Mouse (Mus musculus): ENCODE data around the gene Olfr750. TPM values are rescaled to one million over a fixed set of nuclear protein-coding genes. Genes with fewer than 3 reads are reported as not detected.
A peak's percentile ranks its signal among the peaks of the same experiment; 100 is the strongest.

The Olfr750 gene
- total and polyA plus RNA-seq, 2 experiments from 2014 or later, result 0.08 TPM; not detected in 1

- H3K9me3 ChIP-seq (ENCODE audit: low read length), result no peaks in the 10 kb centered on the region
- ATAC-seq, result no peak
- H3K4me1 ChIP-seq (ENCODE audit: insufficient read depth), result no peaks in the 10 kb centered on the region
- DNase-seq, result no peak
- H3K4me2 ChIP-seq (ENCODE audit: low read depth), result no peak overlapping the region
- H3K27me3 ChIP-seq (ENCODE audit: insufficient read depth, low read length), result no peaks in the 10 kb centered on the region
- 51% methylated on average over 3 of the region's 3 CpGs for WGBS
- no peak overlapping the region for H3K4me3 ChIP-seq (ENCODE audit: low read depth, low read length)
- no peak overlapping the region for H3K27ac ChIP-seq (ENCODE audit: low read depth, low read length)
- H3K9ac ChIP-seq, result no peak overlapping the region
- TF ChIP-seq CTCF (IDR thresholded peaks at IDR 0.05; ENCODE audit: low read depth), result no peak
- no peaks in the 10 kb centered on the region for H3K36me3 ChIP-seq (ENCODE audit: insufficient read depth)
Measured at GRCm38 (mm10) chr14:51027387-51028155, 46.7 kb downstream of the Olfr750 start.

GRCm38 (mm10) chr14:51026391-51027133, 47.7 kb downstream of the Olfr750 start:
- WGBS, result 36% methylated on average over 5 of the region's 5 CpGs
- Histone ChIP-seq H3K27ac (ENCODE audit: low read depth, low read length) (no peak overlapping the region), H3K27me3 (ENCODE audit: insufficient read depth, low read length) (no peaks in the 10 kb centered on the region), H3K4me2 (ENCODE audit: low read depth) (no peak overlapping the region), H3K9ac (no peak overlapping the region), H3K9me3 (ENCODE audit: low read length) (no peaks in the 10 kb centered on the region), H3K4me3 (ENCODE audit: low read depth, low read length) (no peak overlapping the region), H3K4me1 (ENCODE audit: insufficient read depth) (no peaks in the 10 kb centered on the region), H3K36me3 (ENCODE audit: insufficient read depth) (no peaks in the 10 kb centered on the region)
- DNase-seq, result peak; percentile 80
- peak; percentile 79 for TF ChIP-seq CTCF (IDR thresholded peaks at IDR 0.05; ENCODE audit: low read depth)
- ATAC-seq, result peak; percentile 69

GRCm38 (mm10) chr14:51024820-51025219, 49.4 kb downstream of the Olfr750 start:
- Histone ChIP-seq H3K4me2 (ENCODE audit: low read depth) (no peak overlapping the region), H3K4me3 (ENCODE audit: low read depth, low read length) (no peak overlapping the region), H3K36me3 (ENCODE audit: insufficient read depth) (no peaks in the 10 kb centered on the region), H3K9me3 (ENCODE audit: low read length) (no peaks in the 10 kb centered on the region), H3K4me1 (ENCODE audit: insufficient read depth) (no peaks in the 10 kb centered on the region), H3K27ac (ENCODE audit: low read depth, low read length) (no peak overlapping the region), H3K9ac (no peak overlapping the region), H3K27me3 (ENCODE audit: insufficient read depth, low read length) (no peaks in the 10 kb centered on the region)
- TF ChIP-seq CTCF (IDR thresholded peaks at IDR 0.05; ENCODE audit: low read depth), result no peak
- ATAC-seq (no peak), DNase-seq (no peak)
- WGBS, result 58% methylated on average over 1 of the region's 1 CpGs

GRCm38 (mm10) chr14:51023457-51023856, 50.8 kb downstream of the Olfr750 start:
- Histone ChIP-seq H3K9ac (no peak overlapping the region), H3K36me3 (ENCODE audit: insufficient read depth) (no peaks in the 10 kb centered on the region), H3K4me3 (ENCODE audit: low read depth, low read length) (no peak overlapping the region), H3K9me3 (ENCODE audit: low read length) (no peaks in the 10 kb centered on the region), H3K27me3 (ENCODE audit: insufficient read depth, low read length) (no peaks in the 10 kb centered on the region), H3K4me2 (ENCODE audit: low read depth) (no peak overlapping the region), H3K27ac (ENCODE audit: low read depth, low read length) (no peak overlapping the region), H3K4me1 (ENCODE audit: insufficient read depth) (no peaks in the 10 kb centered on the region)
- WGBS, result 86% methylated on average over 4 of the region's 4 CpGs
- ATAC-seq (no peak), DNase-seq (no peak)
- TF ChIP-seq CTCF (IDR thresholded peaks at IDR 0.05; ENCODE audit: low read depth), result no peak

GRCm38 (mm10) chr14:51017256-51017655, 57.0 kb downstream of the Olfr750 start:
- no peaks in the 10 kb centered on the region for H3K9me3 ChIP-seq (ENCODE audit: low read length)
- no peak for TF ChIP-seq CTCF (IDR thresholded peaks at IDR 0.05; ENCODE audit: low read depth)
- ATAC-seq, result no peak
- H3K27ac ChIP-seq (ENCODE audit: low read depth, low read length), result no peak overlapping the region
- DNase-seq, result no peak
- no peak overlapping the region for H3K4me2 ChIP-seq (ENCODE audit: low read depth)
- H3K4me3 ChIP-seq (ENCODE audit: low read depth, low read length), result no peak overlapping the region
- no peaks in the 10 kb centered on the region for H3K36me3 ChIP-seq (ENCODE audit: insufficient read depth)
- H3K9ac ChIP-seq, result no peak overlapping the region
- no peaks in the 10 kb centered on the region for H3K4me1 ChIP-seq (ENCODE audit: insufficient read depth)
- 69% methylated on average over 3 of the region's 3 CpGs for WGBS
- no peaks in the 10 kb centered on the region for H3K27me3 ChIP-seq (ENCODE audit: insufficient read depth, low read length)

Other genes starting within 250 kb of the Olfr750 start
- 2.4 and 2.5 TPM in 2 replicates for gene Tep1, start 203.9 kb downstream of the Olfr750 start, total RNA-seq (2014; rRNA removed)
- 1.1 and 1.2 TPM in 2 replicates for gene Tep1, start 203.9 kb downstream of the Olfr750 start, polyA plus RNA-seq (2015; fragmentation: Nextera tagmentation; extraction: Ambion mirVana)
- gene Klhl33, start 176.9 kb downstream of the Olfr750 start, total RNA-seq (2014; rRNA removed), result 1.1 and 2.8 TPM in 2 replicates
- gene Klhl33, start 176.9 kb downstream of the Olfr750 start, polyA plus RNA-seq (2015; fragmentation: Nextera tagmentation; extraction: Ambion mirVana), result 0.70 and 0.80 TPM in 2 replicates
- gene Osgep, start 149.5 kb downstream of the Olfr750 start, total RNA-seq (2014; rRNA removed), result 75.2 and 102 TPM in 2 replicates
- gene Osgep, start 149.5 kb downstream of the Olfr750 start, polyA plus RNA-seq (2015; fragmentation: Nextera tagmentation; extraction: Ambion mirVana), result 79.1 and 87.6 TPM in 2 replicates
- 134 and 150 TPM in 2 replicates for gene Apex1, start 149.5 kb downstream of the Olfr750 start, total RNA-seq (2014; rRNA removed)
- gene Apex1, start 149.5 kb downstream of the Olfr750 start, polyA plus RNA-seq (2015; fragmentation: Nextera tagmentation; extraction: Ambion mirVana), result 193 and 233 TPM in 2 replicates
- 54.8 and 61.9 TPM in 2 replicates for gene Pip4p1, start 143.6 kb downstream of the Olfr750 start, total RNA-seq (2014; rRNA removed)
- gene Pip4p1, start 143.6 kb downstream of the Olfr750 start, polyA plus RNA-seq (2015; fragmentation: Nextera tagmentation; extraction: Ambion mirVana), result 97.2 and 103 TPM in 2 replicates
- 16.7 and 20.0 TPM in 2 replicates for gene Pnp, start 143.4 kb downstream of the Olfr750 start, total RNA-seq (2014; rRNA removed)
- gene Pnp, start 143.4 kb downstream of the Olfr750 start, polyA plus RNA-seq (2015; fragmentation: Nextera tagmentation; extraction: Ambion mirVana), result 11.3 and 13.1 TPM in 2 replicates
- gene Gm49342, start 129.9 kb downstream of the Olfr750 start, total RNA-seq (2014; rRNA removed), result 13.1 and 19.0 TPM in 2 replicates
- not detected in 2 replicates for gene Gm49342, start 129.9 kb downstream of the Olfr750 start, polyA plus RNA-seq (2015; fragmentation: Nextera tagmentation; extraction: Ambion mirVana)
- 1.00 and 1.7 TPM in 2 replicates for gene Pnp2, start 118.4 kb downstream of the Olfr750 start, total RNA-seq (2014; rRNA removed)
- gene Pnp2, start 118.4 kb downstream of the Olfr750 start, polyA plus RNA-seq (2015; fragmentation: Nextera tagmentation; extraction: Ambion mirVana), result 0.78 and 1.6 TPM in 2 replicates
- gene Rnase10, start 66.7 kb downstream of the Olfr750 start, total RNA-seq (2014; rRNA removed), result not detected in 2 replicates
- gene Rnase10, start 66.7 kb downstream of the Olfr750 start, polyA plus RNA-seq (2015; fragmentation: Nextera tagmentation; extraction: Ambion mirVana), result not detected in 2 replicates
- not detected in 2 replicates for gene Rnase9, start 32.6 kb downstream of the Olfr750 start, total RNA-seq (2014; rRNA removed)
- gene Rnase9, start 32.6 kb downstream of the Olfr750 start, polyA plus RNA-seq (2015; fragmentation: Nextera tagmentation; extraction: Ambion mirVana), result not detected in 2 replicates
- gene Rnase11, start 24.3 kb downstream of the Olfr750 start, total RNA-seq (2014; rRNA removed), result not detected in 2 replicates
- not detected in 2 replicates for gene Rnase11, start 24.3 kb downstream of the Olfr750 start, polyA plus RNA-seq (2015; fragmentation: Nextera tagmentation; extraction: Ambion mirVana)
- not detected in 2 replicates for gene Rnase12, start 16.8 kb downstream of the Olfr750 start, total RNA-seq (2014; rRNA removed)
- gene Rnase12, start 16.8 kb downstream of the Olfr750 start, polyA plus RNA-seq (2015; fragmentation: Nextera tagmentation; extraction: Ambion mirVana), result 0.38 TPM in 1 of 2 replicates, not detected in the other
- 23.2 and 27.7 TPM in 2 replicates for gene Rnase4, start 16.6 kb upstream of the Olfr750 start, total RNA-seq (2014; rRNA removed)
- 15.8 and 16.3 TPM in 2 replicates for gene Rnase4, start 16.6 kb upstream of the Olfr750 start, polyA plus RNA-seq (2015; fragmentation: Nextera tagmentation; extraction: Ambion mirVana)
- gene Ang, start 16.7 kb upstream of the Olfr750 start, total RNA-seq (2014; rRNA removed), result 0.62 and 4.9 TPM in 2 replicates
- gene Ang, start 16.7 kb upstream of the Olfr750 start, polyA plus RNA-seq (2015; fragmentation: Nextera tagmentation; extraction: Ambion mirVana), result 2.8 and 4.0 TPM in 2 replicates
- 0.15 TPM in 1 of 2 replicates, not detected in the other for gene Eddm3b, start 40.0 kb upstream of the Olfr750 start, total RNA-seq (2014; rRNA removed)
- gene Eddm3b, start 40.0 kb upstream of the Olfr750 start, polyA plus RNA-seq (2015; fragmentation: Nextera tagmentation; extraction: Ambion mirVana), result 0.22 TPM in 1 of 2 replicates, not detected in the other
- 0.77 and 2.7 TPM in 2 replicates for gene Rnase6, start 49.5 kb upstream of the Olfr750 start, total RNA-seq (2014; rRNA removed)
- gene Rnase6, start 49.5 kb upstream of the Olfr750 start, polyA plus RNA-seq (2015; fragmentation: Nextera tagmentation; extraction: Ambion mirVana), result 1.3 and 1.4 TPM in 2 replicates
- gene Rnase1, start 72.3 kb upstream of the Olfr750 start, total RNA-seq (2014; rRNA removed), result not detected in 2 replicates
- gene Rnase1, start 72.3 kb upstream of the Olfr750 start, polyA plus RNA-seq (2015; fragmentation: Nextera tagmentation; extraction: Ambion mirVana), result 0.21 TPM in 1 of 2 replicates, not detected in the other
- not detected in 2 replicates for gene Rnase2b, start 87.8 kb upstream of the Olfr750 start, total RNA-seq (2014; rRNA removed)
- not detected in 2 replicates for gene Rnase2b, start 87.8 kb upstream of the Olfr750 start, polyA plus RNA-seq (2015; fragmentation: Nextera tagmentation; extraction: Ambion mirVana)
- not detected in 2 replicates for gene Ang2, start 124.7 kb upstream of the Olfr750 start, total RNA-seq (2014; rRNA removed)
- not detected in 2 replicates for gene Ang2, start 124.7 kb upstream of the Olfr750 start, polyA plus RNA-seq (2015; fragmentation: Nextera tagmentation; extraction: Ambion mirVana)
- gene Ear14, start 129.0 kb upstream of the Olfr750 start, total RNA-seq (2014; rRNA removed), result not detected in 2 replicates
- gene Ear14, start 129.0 kb upstream of the Olfr750 start, polyA plus RNA-seq (2015; fragmentation: Nextera tagmentation; extraction: Ambion mirVana), result not detected in 2 replicates
- gene Rnase2a, start 181.7 kb upstream of the Olfr750 start, total RNA-seq (2014; rRNA removed), result not detected in 2 replicates
- not detected in 2 replicates for gene Rnase2a, start 181.7 kb upstream of the Olfr750 start, polyA plus RNA-seq (2015; fragmentation: Nextera tagmentation; extraction: Ambion mirVana)

Measured in forebrain, postnatal 0 days (tissue).